Mouse (Mus musculus): ENCODE data around the gene Snrpg. TPM values are rescaled to one million over a fixed set of nuclear protein-coding genes. Genes with fewer than 3 reads are reported as not detected.

Gene Snrpg
- polyA plus RNA-seq (2015; fragmentation: Nextera tagmentation; extraction: Ambion mirVana), result 254 and 295 TPM in 2 replicates

GRCm38 (mm10) chr6:86370764-86371339, at the start of gene Snrpg:
Snrpg (plus strand) TSS chr6:86371304.

GRCm38 (mm10) chr6:86365371-86366124, 5.6 kb upstream of the Snrpg start, which contains the start of gene Fam136a:
Fam136a (plus strand) TSS chr6:86365646.

GRCm38 (mm10) chr6:86396581-86397256, 25.6 kb downstream of the Snrpg start, which contains the start of gene Pcyox1:
Pcyox1 (minus strand) TSS chr6:86397154.

GRCm38 (mm10) chr6:86404100-86404861, 33.2 kb downstream of the Snrpg start, which contains the start of gene Tia1:
Tia1 (plus strand) TSS chr6:86404219.

GRCm38 (mm10) chr6:86426358-86426757, 55.3 kb downstream of the Snrpg start, which contains the start of gene Gm44790:
Gm44790 (plus strand) TSS chr6:86426658.

Other genes starting within 250 kb of the Snrpg start
- 18.2 and 21.6 TPM in 2 replicates for gene Tgfa, start 176.1 kb upstream of the Snrpg start, polyA plus RNA-seq (2015; fragmentation: Nextera tagmentation; extraction: Ambion mirVana)
- 75.9 and 78.6 TPM in 2 replicates for gene Fam136a, start 5.7 kb upstream of the Snrpg start, polyA plus RNA-seq (2015; fragmentation: Nextera tagmentation; extraction: Ambion mirVana)
- gene Pcyox1, start 25.9 kb downstream of the Snrpg start, polyA plus RNA-seq (2015; fragmentation: Nextera tagmentation; extraction: Ambion mirVana), result 82.4 and 86.2 TPM in 2 replicates
- 137 and 164 TPM in 2 replicates for gene Tia1, start 32.9 kb downstream of the Snrpg start, polyA plus RNA-seq (2015; fragmentation: Nextera tagmentation; extraction: Ambion mirVana)
- gene Gm44790, start 55.4 kb downstream of the Snrpg start, polyA plus RNA-seq (2015; fragmentation: Nextera tagmentation; extraction: Ambion mirVana), result not detected in 2 replicates
- 18.0 and 19.4 TPM in 2 replicates for gene C87436, start 67.1 kb downstream of the Snrpg start, polyA plus RNA-seq (2015; fragmentation: Nextera tagmentation; extraction: Ambion mirVana)
- 283 and 321 TPM in 2 replicates for gene Pcbp1, start 155.0 kb downstream of the Snrpg start, polyA plus RNA-seq (2015; fragmentation: Nextera tagmentation; extraction: Ambion mirVana)